Mouse (Mus musculus) urinary bladder, postnatal 25 days (tissue): ENCODE measurements at regions not wholly inside any gene's neighbourhood (a gene's known extent, or its start where the extent isn't known, plus 50 kb on each side); places are given as distances from the start of the nearest gene placed in this dataset.

Source experiments
- DNase-seq: peaks from one replicate; pipeline ENCODE4 v3.0.0; 2022; ENCODE audit warnings: low spot score

- DNase-seq, result peak; percentile 4
Measured at GRCm38 (mm10) chrY:74732116-74732515, 108.4 kb downstream of the Gm21913 start.
